Mouse (Mus musculus) 3134 (cell line): ENCODE measurements around the gene Asb16.
A peak's percentile ranks its signal among the peaks of the same experiment; 100 is the strongest.

ENCODE experiments used
- DNase-seq: peaks from one replicate; pipeline ENCODE4 v3.0.0-alpha.2; 2011; ENCODE audit warnings: low spot score; ENCODE audit not compliant: insufficient read length; ENCODE audit errors: extremely low read depth

Asb16 gene

GRCm38 (mm10) chr11:102327250-102327649 lies 58.7 kb downstream of the Asb16 start:
- DNase-seq: peak; percentile 59

- no peak for DNase-seq
These were observed 59.3 kb downstream of the Asb16 start for GRCm38 (mm10) chr11:102327839-102328238.
